Mouse (Mus musculus): Measurements from ENCODE around the gene Slc38a9.

The Slc38a9 gene

GRCm38 (mm10) chr13:112745936-112746694 lies 85.6 kb downstream of the Slc38a9 start:
- DNase-seq (ENCODE audit: low spot score), result no peak

GRCm38 (mm10) chr13:112746695-112747055 lies 86.1 kb downstream of the Slc38a9 start:
- no peak for DNase-seq (ENCODE audit: low spot score)

DNA sequence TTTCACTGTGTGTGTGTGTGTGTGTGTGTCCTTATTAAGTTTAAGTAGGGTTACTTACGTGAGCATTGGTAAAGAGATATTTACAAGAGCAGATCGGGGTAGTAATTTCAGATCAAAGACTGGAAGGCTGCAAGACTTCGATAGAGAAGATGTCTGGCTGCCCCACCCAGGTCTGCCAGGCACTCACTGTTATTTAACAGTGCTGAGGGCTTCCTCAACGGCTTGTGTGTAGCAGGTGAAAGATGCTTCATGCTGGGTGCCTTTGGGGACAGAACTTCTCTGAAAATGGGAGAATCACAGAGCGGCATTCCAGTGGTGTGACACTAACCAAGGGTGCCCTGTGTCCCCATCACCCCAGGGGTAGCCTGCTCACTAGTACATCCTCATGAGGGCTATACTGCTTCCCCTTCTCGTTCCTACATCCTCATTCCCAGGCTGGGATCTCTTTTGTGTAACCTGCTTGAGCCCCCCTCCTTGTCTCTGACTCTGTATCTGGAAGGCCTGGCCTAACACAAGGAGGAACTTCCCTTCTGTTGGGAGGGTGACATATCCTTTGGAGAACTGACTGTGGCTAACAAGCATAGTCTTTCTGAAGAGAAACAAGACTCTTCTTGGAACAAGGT lies 87.4 kb downstream of the Slc38a9 start:
- DNase-seq (ENCODE audit: low spot score), result no peak

DNA sequence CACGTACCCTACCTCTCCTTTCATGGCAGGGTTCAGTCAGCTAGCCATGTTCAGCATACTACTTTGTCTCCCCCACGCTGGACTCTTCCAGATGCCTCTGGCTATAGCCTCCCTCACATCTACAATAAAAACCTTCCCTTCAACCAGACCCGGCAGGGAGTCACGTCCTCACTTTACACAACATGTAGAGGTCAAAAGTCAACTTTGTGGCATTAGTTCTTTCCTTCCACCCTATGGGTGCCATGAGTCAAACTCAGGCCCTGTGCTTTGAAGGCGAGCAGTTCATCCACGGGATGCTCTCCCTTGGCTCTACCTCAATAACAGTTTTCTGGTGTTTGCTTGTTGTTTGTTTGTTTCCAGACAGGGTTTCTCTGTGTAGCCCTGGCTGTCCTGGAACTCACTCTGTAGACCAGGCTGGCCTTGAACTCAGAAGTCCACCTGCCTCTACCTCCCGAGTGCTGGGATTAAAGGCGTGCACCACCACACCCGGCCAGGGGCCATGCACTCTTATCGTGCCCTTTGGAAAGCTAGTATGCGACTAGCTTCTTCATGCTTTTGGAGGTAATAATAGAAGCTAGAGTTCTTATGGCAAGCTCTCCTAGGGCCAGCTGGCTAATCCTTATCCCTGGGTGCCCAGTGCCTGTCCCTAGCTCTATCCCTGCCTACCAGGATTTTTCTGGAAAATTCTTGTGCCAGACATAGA lies 88.4 kb downstream of the Slc38a9 start:
- DNase-seq (ENCODE audit: low spot score), result no peak

GRCm38 (mm10) chr13:112749881-112750280 lies 89.3 kb downstream of the Slc38a9 start:
- no peak for DNase-seq (ENCODE audit: low spot score)

DNA sequence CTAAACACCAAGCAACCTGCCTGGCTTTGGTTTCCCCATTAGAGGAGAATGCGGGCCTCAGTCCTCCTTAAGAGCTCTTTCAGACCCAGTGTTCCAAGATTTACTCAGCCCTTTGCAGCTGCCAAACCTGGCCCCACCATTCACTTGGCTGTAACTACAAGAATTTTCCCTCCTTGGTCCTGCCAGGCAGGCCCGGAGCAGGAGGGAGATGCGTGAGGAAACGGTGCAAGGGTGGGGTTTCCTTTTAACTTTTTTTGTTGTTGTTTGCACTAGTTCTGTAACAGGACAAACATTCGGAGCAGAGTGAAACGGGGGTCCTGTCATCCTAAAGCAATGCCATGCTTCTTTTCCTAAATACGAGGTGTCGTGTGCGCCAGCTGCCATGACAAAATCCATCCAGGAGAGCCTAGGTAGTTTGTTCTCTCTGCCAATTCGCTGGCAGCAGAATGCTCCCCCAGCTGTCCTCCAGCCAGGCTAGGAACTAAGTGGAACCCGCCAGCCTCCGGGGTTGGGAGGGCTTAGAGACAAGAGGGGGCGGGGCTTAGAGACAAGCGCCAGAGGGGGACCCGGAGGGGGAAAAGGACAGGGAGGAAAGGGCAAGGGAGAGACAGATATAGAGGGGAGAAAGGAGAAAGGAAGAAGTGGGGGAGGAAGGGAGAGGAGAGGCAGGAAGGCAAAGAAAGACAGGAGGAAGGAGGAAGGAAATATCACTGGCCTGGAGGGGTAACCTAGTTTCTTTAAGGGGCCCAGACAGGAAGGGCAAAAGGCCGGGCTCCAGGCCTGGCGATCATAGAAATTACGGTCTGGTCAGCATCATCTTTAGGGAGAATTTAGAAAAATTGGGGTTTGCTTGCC lies 91.1 kb downstream of the Slc38a9 start:
- DNase-seq (ENCODE audit: low spot score), result no peak

GRCm38 (mm10) chr13:112752309-112752975 lies 91.9 kb downstream of the Slc38a9 start:
- no peak for DNase-seq (ENCODE audit: low spot score)

- DNase-seq (ENCODE audit: low spot score), result no peak
These were observed 93.0 kb downstream of the Slc38a9 start for GRCm38 (mm10) chr13:112753522-112753921.

DNA sequence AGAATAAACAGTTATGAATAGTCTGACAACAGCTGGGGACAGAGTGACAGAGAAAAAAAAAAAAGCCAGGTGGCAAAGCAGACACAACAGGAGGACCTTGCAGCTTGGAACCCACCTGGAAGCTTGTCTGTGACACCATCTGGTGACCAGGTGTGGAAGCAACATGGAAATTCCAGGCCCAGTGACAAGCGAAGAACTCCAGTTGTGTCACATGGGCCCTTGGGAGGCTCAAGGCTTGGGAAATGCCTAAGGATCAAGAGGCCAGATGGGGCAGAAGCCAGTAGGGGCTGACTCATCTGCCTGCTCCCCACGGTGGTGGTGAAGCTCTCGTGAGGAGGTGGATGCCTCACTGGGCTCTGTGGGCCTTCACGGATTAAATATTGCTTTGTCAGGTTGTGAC lies 94.3 kb downstream of the Slc38a9 start:
- DNase-seq (ENCODE audit: low spot score), result no peak

- DNase-seq (ENCODE audit: low spot score), result no peak
These were observed 95.0 kb downstream of the Slc38a9 start for GRCm38 (mm10) chr13:112755507-112756010.

DNA sequence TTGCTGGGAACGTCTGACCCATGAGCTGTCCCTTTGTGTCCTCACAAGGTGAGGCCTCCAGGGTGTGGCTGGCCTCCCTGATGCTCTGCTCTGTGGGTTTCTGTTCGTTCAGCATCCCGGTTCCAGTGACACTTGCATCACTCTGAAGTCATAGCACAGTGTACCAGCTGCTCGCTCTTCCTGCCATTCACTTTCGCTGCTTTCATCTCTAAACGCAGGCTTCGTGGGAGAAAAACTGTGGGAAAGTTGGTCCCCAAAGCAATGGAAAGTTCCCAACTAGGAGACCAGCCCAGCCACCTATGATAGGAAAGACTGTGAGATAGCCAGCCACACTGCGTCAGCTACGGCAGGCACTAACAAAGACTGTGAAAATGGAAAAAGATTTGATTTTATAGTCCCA lies 96.8 kb downstream of the Slc38a9 start:
- no peak for DNase-seq (ENCODE audit: low spot score)

DNA sequence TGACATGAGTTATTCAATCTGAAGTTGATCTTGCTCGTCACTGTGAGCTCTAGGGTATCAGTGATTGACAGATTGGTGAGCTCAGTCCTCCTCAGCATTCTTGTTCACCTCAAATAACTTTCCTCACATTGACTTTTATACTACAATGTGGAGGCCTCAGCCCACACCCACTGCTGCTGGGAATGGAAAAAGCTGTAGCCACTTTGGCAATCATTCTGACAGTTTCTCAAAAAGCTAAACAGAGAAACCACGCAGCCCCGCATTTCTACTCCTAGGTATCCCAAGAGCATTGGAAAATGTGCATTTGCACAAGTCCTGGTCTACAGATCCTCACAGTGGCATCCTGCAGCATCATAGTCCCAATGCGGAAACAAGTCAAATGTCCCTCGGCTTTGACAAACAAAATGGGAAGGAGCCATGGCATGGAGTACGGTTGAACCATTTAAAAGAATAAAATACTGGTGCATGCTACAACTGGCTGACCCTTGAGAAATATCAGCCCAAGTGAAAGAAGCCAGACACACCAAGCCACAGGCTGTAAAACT lies 98.1 kb downstream of the Slc38a9 start:
- no peak for DNase-seq (ENCODE audit: low spot score)

DNA sequence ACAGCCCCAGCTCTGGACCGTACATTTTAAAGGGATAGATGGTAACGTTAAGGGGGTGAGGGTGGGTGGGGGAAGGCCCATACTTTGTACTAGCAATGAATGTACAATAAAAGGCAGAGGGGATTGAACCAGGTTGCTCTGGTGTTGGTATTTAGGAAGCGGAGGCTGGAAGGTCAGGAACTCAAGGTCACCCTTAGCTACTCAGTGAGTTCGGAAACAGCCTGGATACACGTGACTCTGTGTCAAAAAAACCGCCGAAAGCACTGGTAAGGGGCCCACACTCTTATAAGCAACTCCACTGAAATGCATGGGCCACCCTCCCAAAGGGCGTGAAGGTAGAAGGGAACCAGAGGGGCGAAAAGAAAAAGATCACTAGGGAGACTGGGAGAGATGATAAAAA lies 98.8 kb downstream of the Slc38a9 start:
- DNase-seq (ENCODE audit: low spot score), result no peak

DNA sequence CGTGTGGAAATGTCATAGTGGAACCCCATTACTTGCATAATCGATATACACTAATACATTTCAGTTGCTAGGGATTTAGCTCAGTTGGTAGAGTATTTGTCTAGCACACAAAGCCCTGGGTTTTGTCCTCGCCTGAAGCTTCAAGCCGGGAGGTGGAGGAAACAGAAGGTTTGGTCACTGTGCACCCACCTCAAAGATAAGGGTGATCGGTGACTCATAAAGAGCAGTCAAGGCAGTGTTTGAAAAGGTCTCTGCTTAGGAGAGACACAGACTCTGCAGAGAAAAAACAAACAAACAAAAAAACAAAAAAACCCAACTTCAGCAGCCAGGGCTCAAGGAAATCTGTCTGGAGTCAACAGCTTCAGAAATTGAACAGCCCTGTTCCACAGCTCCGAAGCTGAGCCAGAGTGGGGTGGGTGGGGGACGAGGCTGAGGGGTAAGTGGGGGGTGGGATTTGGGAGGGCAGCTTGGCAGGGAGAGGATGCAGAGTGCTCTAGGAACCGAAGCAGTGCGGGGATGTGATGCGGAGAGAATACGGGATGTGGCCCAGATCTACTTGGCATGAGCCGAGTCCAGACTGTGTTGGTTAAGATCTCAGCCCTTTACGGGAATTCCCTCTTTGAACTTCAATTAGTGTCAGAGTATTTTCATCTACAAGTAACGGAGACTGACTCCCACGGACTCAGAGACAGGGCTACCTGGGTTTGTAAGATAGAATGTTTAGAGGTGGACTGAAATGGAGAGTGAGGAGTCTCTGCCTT lies 99.4 kb downstream of the Slc38a9 start:
- DNase-seq (ENCODE audit: low spot score), result no peak

- no peak for DNase-seq (ENCODE audit: low spot score)
These were observed 100.0 kb downstream of the Slc38a9 start for GRCm38 (mm10) chr13:112760538-112760881.

DNA sequence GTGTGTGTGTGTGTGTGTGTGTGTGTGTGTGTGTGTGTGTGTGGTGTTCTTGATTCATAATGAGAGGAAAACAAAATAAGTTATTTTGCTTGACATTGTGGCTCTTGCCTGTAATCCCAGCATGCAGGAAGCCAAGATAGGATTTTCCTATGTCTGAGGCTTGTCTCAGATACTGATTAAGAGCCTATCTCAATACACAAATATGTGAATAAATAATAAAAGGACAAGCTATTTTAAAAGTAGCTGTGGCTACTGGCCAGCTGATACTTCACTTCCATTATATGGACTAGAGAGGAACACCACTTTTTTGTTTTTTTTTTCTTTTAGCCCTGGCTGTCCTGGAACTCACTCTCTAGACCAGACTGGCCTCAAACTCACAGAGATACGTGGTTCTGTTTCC lies 101.2 kb downstream of the Slc38a9 start:
- DNase-seq (ENCODE audit: low spot score), result no peak

GRCm38 (mm10) chr13:112762548-112762947 lies 102.0 kb downstream of the Slc38a9 start:
- DNase-seq (ENCODE audit: low spot score), result no peak

DNA sequence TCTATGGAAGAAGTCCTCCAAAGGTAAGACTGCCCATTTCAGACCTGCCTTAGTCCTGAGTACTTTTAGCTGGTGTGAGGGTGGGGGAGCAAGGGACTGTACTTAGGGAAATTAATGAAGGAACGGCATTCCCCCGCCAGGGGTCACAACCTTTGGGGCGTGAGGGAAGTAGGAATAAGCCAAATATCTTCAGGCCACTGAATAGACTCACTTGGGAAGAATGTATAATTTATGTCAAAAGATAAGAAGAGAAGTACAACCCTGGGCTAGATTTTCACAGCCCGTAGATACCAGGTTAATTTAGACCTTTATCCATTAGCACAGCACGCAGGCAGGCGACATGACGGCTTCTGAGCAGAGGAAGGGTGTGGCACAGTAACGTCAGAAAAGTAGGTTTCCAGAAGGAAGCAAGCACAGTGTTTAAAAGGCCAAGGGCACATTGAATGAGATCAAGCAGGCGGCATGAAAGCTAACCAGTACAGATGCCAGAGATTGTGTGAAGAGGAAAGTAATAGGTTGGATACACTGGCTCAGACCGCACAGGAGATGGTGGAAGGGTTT lies 103.1 kb downstream of the Slc38a9 start:
- no peak for DNase-seq (ENCODE audit: low spot score)

GRCm38 (mm10) chr13:112764556-112764955 lies 104.0 kb downstream of the Slc38a9 start:
- no peak for DNase-seq (ENCODE audit: low spot score)

GRCm38 (mm10) chr13:112765654-112766053 lies 105.1 kb downstream of the Slc38a9 start:
- no peak for DNase-seq (ENCODE audit: low spot score)

Measured in T-cell, adult 2 months (primary cell).